Mouse (Mus musculus): ENCODE data around the gene Abhd5. TPM values are rescaled to one million over a fixed set of nuclear protein-coding genes. Genes with fewer than 3 reads are reported as not detected.

Gene Abhd5
- total RNA-seq, 2 experiments from 2014 or later: 53.8 to 56.8 TPM

GRCm38 (mm10) chr9:122345291-122345690 lies 6.1 kb upstream of the Abhd5 start:
- intact Hi-C loops (cut with DNase I): no loop called here
- DNase-seq: no peak

GRCm38 (mm10) chr9:122346059-122346458 lies 5.3 kb upstream of the Abhd5 start:
- intact Hi-C loops (cut with DNase I): no loop called here
- no peak for DNase-seq

DNA sequence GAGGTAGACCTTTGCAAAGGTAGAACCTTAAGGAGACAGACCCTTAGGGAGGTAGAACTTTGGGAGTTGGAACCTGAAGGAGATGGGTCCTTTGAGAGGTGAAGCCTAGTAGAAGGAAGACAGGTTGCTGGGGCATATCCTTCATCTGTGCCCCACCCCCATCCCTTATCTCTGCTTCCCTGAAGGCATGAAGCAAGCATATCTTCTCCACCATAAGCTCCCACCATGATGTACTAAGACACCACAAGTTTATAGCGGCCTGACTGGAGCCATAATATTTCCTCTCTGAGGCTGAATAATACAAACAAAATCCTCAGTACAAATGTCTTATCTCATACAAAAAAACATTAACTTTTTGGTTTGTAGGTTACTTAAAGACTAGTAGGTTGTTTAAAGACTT lies 3.5 kb upstream of the Abhd5 start:
- intact Hi-C loops (cut with DNase I): no loop called here
- DNase-seq: no peak

DNA sequence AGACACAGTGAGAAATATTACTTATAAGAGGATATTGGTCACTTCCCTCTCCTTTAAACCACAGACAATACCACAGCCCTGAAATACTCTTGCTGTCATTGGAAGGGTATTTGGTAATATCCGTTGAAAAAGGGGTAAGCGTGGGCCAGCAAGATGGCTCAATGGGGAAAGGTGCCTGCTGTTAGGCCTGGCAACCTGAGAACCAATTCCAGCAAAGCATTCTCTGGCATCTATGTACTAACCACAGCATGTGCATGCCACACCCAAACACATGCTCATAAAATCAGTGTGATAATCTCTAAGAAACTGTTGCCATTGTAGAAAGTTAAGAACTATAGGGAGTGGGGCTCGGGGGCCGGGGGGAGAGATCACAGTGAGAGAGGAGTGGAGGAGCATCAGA lies 2.1 kb upstream of the Abhd5 start:
- intact Hi-C loops (cut with DNase I): no loop called here
- DNase-seq: no peak

- DNase-seq: peak in 1 of 2 experiments; percentile 13
- intact Hi-C loops (cut with DNase I): loop anchor here (2.0 kb wide), 1 partner anchor 102 kb away; no protein-coding TSS in a partner anchor
Observed at GRCm38 (mm10) chr9:122350396-122351130, 845 bp upstream of the Abhd5 start.

DNA sequence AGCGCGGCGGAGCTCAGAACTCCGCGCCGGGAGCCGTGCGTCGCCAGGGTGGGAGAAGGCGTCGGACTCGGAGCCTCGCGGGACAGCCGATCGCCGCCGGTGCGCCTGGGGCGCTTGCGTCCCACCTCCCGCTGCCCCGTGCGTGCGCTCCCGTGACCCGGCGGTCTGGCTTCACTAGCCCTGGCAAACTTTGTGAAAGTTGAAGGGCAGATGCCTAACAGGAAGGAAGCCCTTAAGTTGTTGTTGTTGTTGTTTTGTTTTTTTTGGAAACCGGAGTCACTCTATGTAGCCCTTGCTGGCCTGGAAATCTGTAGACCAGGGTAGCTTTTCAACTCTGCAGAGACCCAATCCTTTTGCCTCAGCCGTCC lies 601 bp downstream of the Abhd5 start:
- no peak for DNase-seq
- intact Hi-C loops (cut with DNase I): no loop called here

DNA sequence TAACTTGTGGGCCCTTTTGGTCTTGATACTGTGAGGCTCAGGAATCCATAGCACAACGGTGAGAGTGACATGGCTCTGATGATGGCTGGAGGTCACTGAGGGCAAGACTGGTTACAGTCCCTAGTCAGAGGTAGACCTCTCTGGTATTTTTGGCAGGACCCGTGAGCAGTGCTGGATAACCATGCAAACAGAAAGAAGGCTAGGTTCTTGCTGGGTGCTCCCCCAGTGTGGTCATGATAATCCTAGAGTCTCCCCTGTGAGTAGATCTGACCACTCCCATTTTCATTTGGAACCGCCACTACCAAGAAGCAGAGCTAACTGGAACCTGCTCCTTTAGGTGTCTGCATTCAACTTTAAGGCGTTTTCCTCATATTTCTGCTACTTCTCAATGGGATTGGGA lies 1.5 kb downstream of the Abhd5 start:
- intact Hi-C loops (cut with DNase I): no loop called here
- DNase-seq: peak in 1 of 2 experiments; percentile 12

- intact Hi-C loops (cut with DNase I): no loop called here
Observed at GRCm38 (mm10) chr9:122354240-122354639, 2.8 kb downstream of the Abhd5 start.

GRCm38 (mm10) chr9:122357073-122357472 lies 5.7 kb downstream of the Abhd5 start:
- intact Hi-C loops (cut with DNase I): no loop called here
- DNase-seq: no peak

More at GRCm38 (mm10) chr9:122354240-122354639, 2.8 kb downstream of the Abhd5 start:
- no peak for DNase-seq

- no peak for DNase-seq
- intact Hi-C loops (cut with DNase I): no loop called here
Observed at GRCm38 (mm10) chr9:122357626-122358025, 6.2 kb downstream of the Abhd5 start.

DNA sequence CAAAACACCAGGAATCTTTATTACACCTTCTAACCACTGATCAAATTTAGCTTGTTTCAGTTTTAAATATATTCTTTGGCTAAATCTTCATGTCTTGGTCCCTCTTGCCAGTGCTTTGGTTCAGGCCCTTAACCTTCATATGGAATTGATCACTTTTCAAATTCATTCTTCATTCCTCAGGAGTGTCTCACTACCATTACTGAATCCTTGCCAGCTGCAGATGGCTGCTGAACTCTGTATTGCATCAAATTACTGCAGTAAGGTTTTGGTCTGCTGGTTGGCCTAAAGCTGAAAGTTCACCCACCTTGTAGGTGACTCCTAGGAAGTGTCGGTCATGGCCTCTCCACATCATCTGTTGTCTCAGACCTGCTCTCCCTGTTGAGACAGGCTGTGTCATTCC lies 12.8 kb downstream of the Abhd5 start:
- DNase-seq: no peak
- intact Hi-C loops (cut with DNase I): no loop called here

- intact Hi-C loops (cut with DNase I): no loop called here
- DNase-seq: no peak
Observed at GRCm38 (mm10) chr9:122370292-122370794, 18.9 kb downstream of the Abhd5 start.

GRCm38 (mm10) chr9:122372506-122372905 lies 21.1 kb downstream of the Abhd5 start:
- intact Hi-C loops (cut with DNase I): no loop called here
- no peak for DNase-seq

DNA sequence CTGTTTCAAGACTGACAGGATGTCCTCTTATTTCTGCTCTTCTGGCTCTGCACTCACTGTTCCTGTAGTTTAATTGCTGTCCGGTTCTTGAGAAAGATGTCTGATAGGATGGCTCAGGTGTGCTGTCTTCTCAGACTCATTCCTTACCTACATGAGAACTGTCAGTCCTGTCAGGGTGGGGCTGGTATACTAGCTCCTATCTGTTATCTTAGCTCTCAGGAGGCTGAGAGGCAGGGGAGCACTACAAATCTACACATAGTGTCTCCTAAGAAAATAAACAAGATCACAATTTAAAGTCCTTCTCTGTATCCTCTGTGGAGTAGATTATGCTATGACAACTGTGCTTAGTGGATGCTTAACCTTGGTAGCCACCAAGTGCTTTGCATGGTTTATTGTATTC lies 21.6 kb downstream of the Abhd5 start:
- DNase-seq: no peak
- intact Hi-C loops (cut with DNase I): no loop called here

GRCm38 (mm10) chr9:122378986-122379385 lies 27.6 kb downstream of the Abhd5 start:
- no peak for DNase-seq
- intact Hi-C loops (cut with DNase I): no loop called here

DNA sequence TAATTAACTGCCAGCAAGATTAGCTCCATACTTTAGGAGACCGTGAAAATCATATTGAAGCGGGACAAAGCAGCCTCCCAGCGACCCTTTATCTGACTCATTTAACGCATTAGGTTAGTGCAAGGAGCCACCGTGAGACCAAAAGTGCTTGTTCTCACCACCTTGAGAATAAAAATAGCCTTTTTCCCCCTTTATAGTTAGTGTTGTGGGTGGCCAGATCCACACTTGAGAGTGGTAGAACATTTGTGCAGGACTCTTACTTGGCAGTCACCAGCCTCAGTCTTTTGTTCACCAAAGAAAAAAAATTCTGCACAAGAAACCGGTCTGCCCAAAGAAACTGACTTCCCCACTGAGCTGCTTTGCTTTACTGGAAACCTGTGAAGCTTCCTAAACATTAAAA lies 29.6 kb downstream of the Abhd5 start:
- intact Hi-C loops (cut with DNase I): no loop called here
- no peak for DNase-seq

GRCm38 (mm10) chr9:122382006-122382405 lies 30.6 kb downstream of the Abhd5 start:
- intact Hi-C loops (cut with DNase I): no loop called here

GRCm38 (mm10) chr9:122386015-122386414 lies 34.6 kb downstream of the Abhd5 start:
- DNase-seq: no peak
- intact Hi-C loops (cut with DNase I): no loop called here

More at GRCm38 (mm10) chr9:122382006-122382405, 30.6 kb downstream of the Abhd5 start:
- DNase-seq: no peak

- no peak for DNase-seq
- intact Hi-C loops (cut with DNase I): no loop called here
Observed at GRCm38 (mm10) chr9:122389287-122389920, 38.0 kb downstream of the Abhd5 start.

GRCm38 (mm10) chr9:122395816-122396215 lies 44.4 kb downstream of the Abhd5 start:
- intact Hi-C loops (cut with DNase I): no loop called here
- no peak for DNase-seq

DNA sequence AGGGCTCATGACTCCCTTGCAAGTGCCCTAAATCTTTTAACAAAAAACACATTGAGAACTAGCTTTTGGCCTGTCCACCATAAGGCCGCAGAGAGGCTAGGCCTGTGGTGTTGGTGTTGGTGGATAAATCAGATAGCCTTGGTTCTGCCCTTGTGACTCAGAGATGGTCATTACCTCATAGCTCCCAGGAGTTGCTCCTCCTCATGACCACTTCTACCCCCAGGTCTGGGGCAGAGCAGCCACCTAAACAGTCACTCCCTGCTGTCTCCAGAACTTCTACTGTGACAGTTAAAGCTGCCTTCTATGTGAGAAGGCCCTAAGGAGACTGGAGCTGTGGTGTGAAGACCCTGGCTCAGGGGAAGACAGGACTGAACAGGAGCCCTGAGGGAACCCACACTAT lies 45.7 kb downstream of the Abhd5 start:
- intact Hi-C loops (cut with DNase I): no loop called here
- DNase-seq: no peak

DNA sequence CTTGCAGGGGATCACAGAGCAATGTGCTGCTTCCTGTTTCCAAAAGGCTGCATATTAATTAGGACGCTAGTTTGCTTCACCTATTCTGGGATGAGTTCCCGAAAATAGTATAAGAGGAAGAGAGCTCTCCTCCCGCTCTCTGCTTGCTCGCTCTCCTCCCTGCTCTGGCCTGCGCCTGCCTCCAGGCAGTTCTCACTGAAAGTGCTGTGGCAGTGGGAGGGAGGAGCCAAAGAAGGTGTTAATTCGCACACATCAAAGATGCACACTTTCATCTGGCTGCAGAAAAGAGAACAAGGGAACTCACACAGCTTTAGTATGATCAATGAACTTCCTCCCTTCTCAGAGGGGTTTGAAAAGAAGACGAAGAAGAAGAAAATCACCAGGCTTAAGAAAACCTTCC lies 47.3 kb downstream of the Abhd5 start:
- no peak for DNase-seq
- intact Hi-C loops (cut with DNase I): no loop called here
